Mouse (Mus musculus): ENCODE measurements around the gene Stn1. TPM values are rescaled to one million over a fixed set of nuclear protein-coding genes. Genes with fewer than 3 reads are reported as not detected.

Stn1 gene
- polyA plus RNA-seq, 1 experiment from 2014 or later: 44.2 TPM

DNA sequence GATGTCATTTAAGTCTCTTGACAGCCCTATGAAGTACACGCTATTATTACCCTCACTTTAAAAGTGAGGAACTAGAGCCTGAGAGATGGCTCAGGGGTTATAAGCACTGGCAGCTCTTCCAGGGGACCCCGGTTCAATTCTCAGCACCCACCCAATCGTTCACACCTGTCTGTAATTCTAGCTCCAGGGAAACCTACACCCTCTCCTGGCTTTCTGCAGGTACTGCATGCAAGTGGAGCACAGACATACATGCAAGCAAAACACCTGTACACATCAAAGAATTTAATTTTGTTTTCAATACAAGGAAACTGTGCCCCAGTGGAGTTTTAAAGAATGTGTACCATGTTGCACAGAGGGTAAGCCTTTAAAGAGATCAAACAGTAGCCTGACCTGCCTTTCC lies 75.5 kb downstream of the Stn1 start:
- Histone ChIP-seq H3K4me1 (peaks cover 60% of the 10 kb centered on the region), H3K4me2 (replicated peaks) (peak overlapping the region; percentile 86; the same call in 1 of the 2 replicates), H3K4me3 (no peak overlapping the region), H3K27me3 (no peaks in the 10 kb centered on the region), H3K27ac (no peak overlapping the region), H3K9me3 (replicated peaks) (no peaks in the 10 kb centered on the region), H3K36me3 (no peaks in the 10 kb centered on the region), H3K9ac (no peak overlapping the region)
- ATAC-seq (ENCODE audit: low FRiP score): no peak
- 91% methylated on average over 3 of the region's 3 CpGs for WGBS

DNA sequence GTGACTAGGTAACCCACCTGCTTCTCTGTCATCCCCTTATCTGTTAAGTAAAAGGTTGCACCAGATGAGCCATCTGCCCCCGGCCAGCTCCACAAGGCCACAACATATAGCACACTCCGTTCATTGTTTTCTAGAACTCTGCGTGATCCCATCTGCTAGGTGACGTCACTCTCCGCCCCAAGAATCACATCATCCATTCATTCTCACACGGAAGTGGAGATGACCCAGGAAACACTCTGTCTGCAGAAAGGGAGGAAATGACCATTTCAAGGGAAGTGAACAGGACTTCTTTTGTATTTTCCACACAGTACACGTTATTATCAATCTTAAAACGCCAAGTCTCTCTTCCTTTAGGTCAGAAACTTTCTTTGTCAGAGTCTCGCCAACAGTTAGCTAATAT lies 75.9 kb downstream of the Stn1 start:
- whole genome bisulfite sequencing: 73% methylated on average over 9 of the region's 9 CpGs
- Histone ChIP-seq H3K9ac (no peak overlapping the region), H3K27me3 (no peaks in the 10 kb centered on the region), H3K4me1 (peaks cover 65% of the 10 kb centered on the region), H3K27ac (no peak overlapping the region), H3K9me3 (replicated peaks) (no peaks in the 10 kb centered on the region), H3K4me3 (no peak overlapping the region), H3K4me2 (replicated peaks) (no peak overlapping the region), H3K36me3 (no peaks in the 10 kb centered on the region)
- no peak for ATAC-seq (ENCODE audit: low FRiP score)

GRCm38 (mm10) chr19:47460120-47460960 lies 77.0 kb downstream of the Stn1 start:
- H3K27ac ChIP-seq: no peak overlapping the region
- WGBS: 62% methylated on average over 19 of the region's 19 CpGs
- no peaks in the 10 kb centered on the region for H3K36me3 ChIP-seq
- no peak overlapping the region; the same call in 1 of the 2 replicates for H3K4me2 ChIP-seq (replicated peaks)
- H3K9me3 ChIP-seq (replicated peaks): no peaks in the 10 kb centered on the region
- H3K4me3 ChIP-seq: no peak overlapping the region
- no peak overlapping the region; the same call in 1 of the 2 replicates for H3K9ac ChIP-seq
- peaks cover 65% of the 10 kb centered on the region for H3K4me1 ChIP-seq
- H3K27me3 ChIP-seq: no peaks in the 10 kb centered on the region
- no peak for ATAC-seq (ENCODE audit: low FRiP score)

DNA sequence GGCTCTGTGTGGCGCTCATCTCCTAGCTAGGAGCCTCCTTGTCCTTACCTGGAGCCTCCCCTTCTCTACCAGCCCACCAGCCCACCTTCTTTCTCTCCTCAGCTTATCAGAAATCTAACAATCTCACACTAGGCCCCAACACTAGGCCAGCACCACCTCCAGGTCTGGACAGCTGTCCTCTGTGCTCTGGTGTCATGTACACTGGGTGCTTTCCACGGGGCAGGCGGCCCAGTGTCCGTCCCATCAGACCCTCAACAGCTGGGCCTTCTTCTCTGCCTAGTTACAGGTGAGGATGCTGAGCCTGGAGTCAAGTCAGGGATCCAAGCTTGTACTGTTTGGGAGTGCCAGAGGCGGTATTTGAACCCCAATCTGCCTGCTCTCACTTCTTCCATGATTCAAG lies 78.1 kb downstream of the Stn1 start:
- H3K36me3 ChIP-seq: no peaks in the 10 kb centered on the region
- no peaks in the 10 kb centered on the region for H3K9me3 ChIP-seq (replicated peaks)
- no peak overlapping the region for H3K4me3 ChIP-seq
- no peak overlapping the region for H3K27ac ChIP-seq
- H3K27me3 ChIP-seq: no peaks in the 10 kb centered on the region
- H3K9ac ChIP-seq: peak overlapping the region; percentile 32; the same call in 1 of the 2 replicates
- ATAC-seq (ENCODE audit: low FRiP score): no peak
- H3K4me1 ChIP-seq: peaks cover 65% of the 10 kb centered on the region
- 94% methylated on average over 5 of the region's 5 CpGs for WGBS
- no peak overlapping the region for H3K4me2 ChIP-seq (replicated peaks)

DNA sequence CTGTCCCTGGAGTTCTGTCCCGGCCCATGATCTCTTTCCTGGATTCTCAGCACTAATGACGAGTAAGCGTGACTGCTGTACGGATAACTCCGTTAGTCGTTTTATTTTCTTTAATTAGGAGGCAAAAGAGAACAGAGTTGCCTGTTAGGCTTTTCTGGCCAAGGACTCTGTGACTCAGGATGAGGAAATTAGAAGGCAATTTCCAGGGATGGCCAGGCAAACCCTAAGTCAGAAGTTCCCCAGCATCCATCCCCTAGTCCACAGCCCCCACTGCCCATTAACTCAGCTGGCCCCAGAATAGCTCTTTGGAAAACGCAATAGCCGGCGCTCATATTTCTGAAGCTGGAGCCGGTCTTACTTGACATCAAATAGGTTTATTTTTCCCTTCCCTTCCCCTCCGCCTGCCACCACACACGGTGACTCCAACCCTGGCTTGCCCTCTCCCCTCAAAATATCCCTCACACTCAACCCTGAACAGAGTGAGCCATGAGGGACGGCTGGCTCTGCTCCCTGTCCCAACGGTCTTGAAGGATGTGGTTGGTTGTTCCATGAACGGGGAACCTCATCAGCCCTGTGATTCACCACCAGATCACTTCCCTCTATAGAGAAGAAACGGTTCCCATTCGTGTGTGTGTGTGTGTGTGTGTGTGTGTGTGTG lies 78.7 kb downstream of the Stn1 start:
- Histone ChIP-seq H3K9me3 (replicated peaks) (no peaks in the 10 kb centered on the region), H3K27me3 (no peaks in the 10 kb centered on the region), H3K4me1 (peaks cover 70% of the 10 kb centered on the region), H3K36me3 (no peaks in the 10 kb centered on the region), H3K4me2 (replicated peaks) (no peak overlapping the region), H3K4me3 (no peak overlapping the region), H3K27ac (no peak overlapping the region), H3K9ac (no peak overlapping the region)
- ATAC-seq (ENCODE audit: low FRiP score): no peak
- 68% methylated on average over 17 of the region's 17 CpGs for WGBS

DNA sequence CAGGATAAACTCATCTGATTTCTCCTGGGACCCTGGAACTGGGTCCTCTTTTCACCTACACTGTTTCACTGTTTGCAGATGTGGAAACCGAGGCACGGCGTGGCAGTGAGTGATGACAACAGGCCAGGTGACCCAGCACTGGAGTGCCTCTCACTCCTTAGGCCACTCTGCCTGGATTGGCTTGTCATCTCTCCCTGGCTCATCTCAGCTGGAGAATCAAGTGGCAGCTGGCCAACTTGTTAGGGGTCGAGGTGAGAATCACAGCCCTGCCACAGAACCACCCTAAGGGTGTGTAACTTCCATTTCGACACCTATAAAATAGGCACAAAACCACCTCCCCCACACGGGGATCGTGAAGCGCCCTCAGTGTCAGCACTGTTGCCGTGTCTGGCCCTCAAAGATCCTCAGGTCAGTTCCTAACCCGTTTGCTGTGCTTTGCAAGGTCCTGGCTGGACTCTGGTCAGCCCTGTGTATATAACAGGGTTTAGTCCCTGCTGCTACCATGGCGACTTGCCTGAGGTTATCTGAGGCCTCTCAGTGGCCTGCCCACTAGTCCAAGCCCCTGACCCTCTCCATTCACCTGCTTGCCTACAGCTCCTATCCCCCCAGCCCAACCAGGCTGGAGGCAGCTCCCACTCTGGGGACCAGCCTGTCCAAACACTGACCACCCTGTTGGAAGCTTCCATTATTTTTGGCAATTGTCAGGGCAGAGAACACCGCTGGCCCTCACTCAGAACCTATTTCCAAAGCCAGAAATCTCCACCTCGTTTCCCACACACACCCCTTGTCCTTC lies 79.4 kb downstream of the Stn1 start:
- 70% methylated on average over 13 of the region's 13 CpGs for WGBS
- Histone ChIP-seq H3K9ac (no peak overlapping the region), H3K36me3 (no peaks in the 10 kb centered on the region), H3K27ac (no peak overlapping the region), H3K4me3 (no peak overlapping the region), H3K27me3 (no peaks in the 10 kb centered on the region), H3K9me3 (replicated peaks) (no peaks in the 10 kb centered on the region), H3K4me1 (peaks cover 62% of the 10 kb centered on the region), H3K4me2 (replicated peaks) (no peak overlapping the region)
- ATAC-seq (ENCODE audit: low FRiP score): no peak

DNA sequence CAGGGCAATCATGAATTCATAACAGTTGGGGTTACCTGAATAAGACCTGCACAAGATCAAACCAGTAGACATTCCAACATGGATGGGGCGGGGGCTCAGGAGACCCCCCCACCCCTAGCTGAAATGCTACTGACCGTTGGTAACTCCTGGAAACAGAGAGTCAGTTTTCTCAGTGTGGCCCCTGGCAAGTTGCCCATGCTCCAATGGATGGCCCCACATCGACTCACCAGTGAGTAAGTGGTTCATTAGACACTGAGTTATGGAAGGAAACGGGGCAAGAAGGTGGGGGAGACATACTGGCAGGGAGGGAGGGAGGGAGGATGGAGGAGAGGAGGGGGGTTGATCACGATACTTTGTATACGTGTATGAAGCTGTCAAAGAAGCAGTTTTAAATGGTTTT lies 81.3 kb downstream of the Stn1 start:
- ATAC-seq (ENCODE audit: low FRiP score): no peak
- H3K27me3 ChIP-seq: no peaks in the 10 kb centered on the region
- H3K9ac ChIP-seq: no peak overlapping the region
- H3K4me1 ChIP-seq: peaks cover 56% of the 10 kb centered on the region
- H3K27ac ChIP-seq: no peak overlapping the region
- H3K4me2 ChIP-seq (replicated peaks): no peak overlapping the region
- no peaks in the 10 kb centered on the region for H3K9me3 ChIP-seq (replicated peaks)
- no peak overlapping the region for H3K4me3 ChIP-seq
- H3K36me3 ChIP-seq: no peaks in the 10 kb centered on the region
- 69% methylated on average over 6 of the region's 6 CpGs for WGBS

DNA sequence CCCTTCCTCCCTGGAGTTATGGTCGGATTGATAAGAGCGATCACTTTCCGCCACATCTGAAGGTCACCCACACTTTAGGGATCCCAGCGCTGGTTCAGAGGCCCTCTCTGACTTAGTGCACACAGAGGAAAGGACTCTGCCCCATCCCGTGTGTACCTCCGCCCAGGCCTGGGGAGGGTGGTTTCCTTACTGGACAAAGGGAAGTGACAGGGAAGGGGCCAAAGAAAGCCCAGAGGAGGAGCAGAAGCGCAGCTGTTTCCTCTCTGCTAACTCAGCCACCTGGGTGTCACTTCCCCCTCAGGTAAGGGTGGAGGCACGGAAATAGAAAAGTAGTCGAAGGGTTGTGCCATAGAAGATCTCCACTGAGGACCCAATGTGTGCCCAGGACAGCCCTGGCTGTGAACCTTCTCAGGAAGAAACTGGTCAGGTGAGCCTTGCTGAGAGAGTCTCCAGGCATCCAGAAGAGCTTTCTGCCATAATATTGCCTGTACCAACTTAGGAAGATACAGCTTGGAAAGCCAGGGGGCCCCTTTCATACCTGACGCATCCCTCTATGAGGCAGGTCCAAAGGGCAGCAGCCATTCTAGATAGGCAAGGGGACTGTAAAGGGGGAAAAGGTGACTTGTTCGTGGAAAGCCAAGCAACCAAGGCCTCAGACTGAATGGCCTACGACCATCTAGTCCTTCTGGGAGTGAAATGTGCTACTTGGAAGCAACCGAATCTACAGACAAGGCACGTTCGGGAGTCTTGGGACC lies 82.1 kb downstream of the Stn1 start:
- Histone ChIP-seq H3K27me3 (no peaks in the 10 kb centered on the region), H3K27ac (no peak overlapping the region), H3K36me3 (no peaks in the 10 kb centered on the region), H3K4me3 (no peak overlapping the region), H3K9ac (no peak overlapping the region), H3K4me1 (peaks cover 59% of the 10 kb centered on the region), H3K9me3 (replicated peaks) (no peaks in the 10 kb centered on the region), H3K4me2 (replicated peaks) (no peak overlapping the region)
- ATAC-seq (ENCODE audit: low FRiP score): no peak
- WGBS: 81% methylated on average over 15 of the region's 15 CpGs

GRCm38 (mm10) chr19:47454167-47455000 lies 82.9 kb downstream of the Stn1 start:
- WGBS: 79% methylated on average over 11 of the region's 11 CpGs
- no peak overlapping the region for H3K9ac ChIP-seq
- no peak overlapping the region for H3K27ac ChIP-seq
- H3K36me3 ChIP-seq: no peaks in the 10 kb centered on the region
- no peak overlapping the region for H3K4me2 ChIP-seq (replicated peaks)
- no peak for ATAC-seq (ENCODE audit: low FRiP score)
- H3K27me3 ChIP-seq: no peaks in the 10 kb centered on the region
- H3K9me3 ChIP-seq (replicated peaks): no peaks in the 10 kb centered on the region
- H3K4me1 ChIP-seq: peaks cover 59% of the 10 kb centered on the region
- H3K4me3 ChIP-seq: no peak overlapping the region

GRCm38 (mm10) chr19:47453352-47453751 lies 84.0 kb downstream of the Stn1 start:
- no peak overlapping the region for H3K27ac ChIP-seq
- no peaks in the 10 kb centered on the region for H3K9me3 ChIP-seq (replicated peaks)
- no peak for ATAC-seq (ENCODE audit: low FRiP score)
- no peak overlapping the region for H3K9ac ChIP-seq
- H3K4me3 ChIP-seq: no peak overlapping the region
- 84% methylated on average over 7 of the region's 7 CpGs for WGBS
- H3K36me3 ChIP-seq: no peaks in the 10 kb centered on the region
- H3K4me1 ChIP-seq: peaks cover 58% of the 10 kb centered on the region
- no peak overlapping the region for H3K4me2 ChIP-seq (replicated peaks)
- H3K27me3 ChIP-seq: peaks cover 2% of the 10 kb centered on the region; the same call in 1 of the 2 replicates

- Histone ChIP-seq H3K4me2 (replicated peaks) (no peak overlapping the region), H3K36me3 (no peaks in the 10 kb centered on the region), H3K4me1 (peaks cover 58% of the 10 kb centered on the region), H3K27me3 (peaks cover 2% of the 10 kb centered on the region; the same call in 1 of the 2 replicates), H3K9ac (no peak overlapping the region), H3K9me3 (replicated peaks) (no peaks in the 10 kb centered on the region), H3K4me3 (no peak overlapping the region), H3K27ac (no peak overlapping the region)
- WGBS: 91% methylated on average over 10 of the region's 10 CpGs
- ATAC-seq (ENCODE audit: low FRiP score): no peak
Observed at GRCm38 (mm10) chr19:47452682-47453081, 84.6 kb downstream of the Stn1 start.

Measured in hindbrain, embryonic 12.5 days (tissue).